Mouse (Mus musculus): ENCODE results near the gene Frmd8. TPM values are rescaled to one million over a fixed set of nuclear protein-coding genes. Genes with fewer than 3 reads are reported as not detected.

Frmd8 gene
- polyA plus RNA-seq, 2 experiments from 2014 or later = 62.6 to 85.3 TPM

DNA sequence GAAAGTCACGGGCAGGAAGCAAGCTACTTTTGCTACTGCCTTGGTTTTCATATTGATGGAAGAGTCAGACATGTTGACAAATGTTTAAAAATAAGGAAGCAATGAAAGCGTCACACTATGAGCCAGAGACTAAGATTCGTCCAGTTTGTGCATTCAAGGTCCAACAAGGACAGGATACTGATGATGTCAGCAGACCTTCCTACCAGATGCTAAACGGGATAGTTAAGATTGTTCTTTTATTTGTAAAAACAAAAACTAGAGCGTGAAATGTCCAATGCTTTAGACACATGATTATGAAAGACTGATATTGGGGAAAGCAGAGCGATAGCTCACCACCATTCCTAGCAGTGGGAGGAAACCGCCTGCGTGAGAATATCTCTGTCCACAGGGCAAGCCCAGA is 37.5 kb downstream of the Frmd8 start:
- no peak for ATAC-seq

DNA sequence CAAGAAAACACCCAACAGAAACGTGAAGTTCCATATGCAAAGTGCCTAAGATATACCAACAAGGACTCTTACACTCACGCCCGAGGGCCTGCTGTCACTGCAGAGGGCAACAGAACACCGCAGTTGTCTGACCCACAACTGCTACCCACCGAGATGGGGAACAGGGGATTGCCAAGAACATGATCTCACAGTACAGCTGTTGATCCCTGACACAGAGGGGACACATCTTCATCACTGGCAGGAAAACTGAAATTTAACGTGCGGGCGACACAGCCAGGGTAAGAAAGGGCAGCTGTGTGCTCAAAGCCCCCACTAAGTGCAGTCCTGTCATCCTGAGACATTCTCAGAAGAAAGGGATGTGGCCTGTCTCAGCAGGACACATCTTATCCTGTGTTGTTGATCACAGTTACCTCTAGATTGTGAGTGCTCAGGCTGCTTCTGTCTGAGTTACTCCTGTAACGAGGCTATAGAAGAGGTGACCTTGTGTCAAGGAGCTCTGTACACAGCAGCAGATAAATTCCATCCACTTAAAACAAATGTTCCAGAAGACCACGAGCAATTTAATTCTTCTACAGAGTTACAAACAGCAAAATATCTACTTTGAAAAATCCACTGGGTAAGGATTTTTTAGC is 38.0 kb downstream of the Frmd8 start:
- no peak for ATAC-seq

DNA sequence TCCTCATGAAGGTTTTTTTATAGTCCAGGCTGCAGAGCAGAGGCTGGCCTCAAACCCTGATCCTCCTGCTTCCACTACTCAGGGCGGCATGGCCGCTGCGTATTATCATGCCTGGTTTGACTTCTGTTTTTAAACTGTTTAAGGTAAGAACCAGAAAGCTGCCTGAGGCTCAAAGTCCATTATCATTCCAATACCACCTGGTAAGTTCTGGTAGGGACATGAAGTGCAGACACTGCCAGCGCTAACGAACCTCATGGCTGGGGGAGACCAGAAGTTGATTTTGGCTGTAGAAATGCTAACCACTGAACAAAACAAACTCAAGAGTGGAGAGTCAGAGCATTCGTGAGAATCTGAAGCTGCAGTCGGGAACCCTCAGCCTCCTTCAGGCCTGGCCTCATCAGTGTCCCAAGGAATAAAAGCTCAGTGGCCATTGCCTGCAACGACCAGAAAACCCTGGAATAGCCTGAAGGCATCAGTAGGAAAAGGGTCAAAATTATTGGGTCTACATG is 39.1 kb downstream of the Frmd8 start:
- ATAC-seq = no peak

DNA sequence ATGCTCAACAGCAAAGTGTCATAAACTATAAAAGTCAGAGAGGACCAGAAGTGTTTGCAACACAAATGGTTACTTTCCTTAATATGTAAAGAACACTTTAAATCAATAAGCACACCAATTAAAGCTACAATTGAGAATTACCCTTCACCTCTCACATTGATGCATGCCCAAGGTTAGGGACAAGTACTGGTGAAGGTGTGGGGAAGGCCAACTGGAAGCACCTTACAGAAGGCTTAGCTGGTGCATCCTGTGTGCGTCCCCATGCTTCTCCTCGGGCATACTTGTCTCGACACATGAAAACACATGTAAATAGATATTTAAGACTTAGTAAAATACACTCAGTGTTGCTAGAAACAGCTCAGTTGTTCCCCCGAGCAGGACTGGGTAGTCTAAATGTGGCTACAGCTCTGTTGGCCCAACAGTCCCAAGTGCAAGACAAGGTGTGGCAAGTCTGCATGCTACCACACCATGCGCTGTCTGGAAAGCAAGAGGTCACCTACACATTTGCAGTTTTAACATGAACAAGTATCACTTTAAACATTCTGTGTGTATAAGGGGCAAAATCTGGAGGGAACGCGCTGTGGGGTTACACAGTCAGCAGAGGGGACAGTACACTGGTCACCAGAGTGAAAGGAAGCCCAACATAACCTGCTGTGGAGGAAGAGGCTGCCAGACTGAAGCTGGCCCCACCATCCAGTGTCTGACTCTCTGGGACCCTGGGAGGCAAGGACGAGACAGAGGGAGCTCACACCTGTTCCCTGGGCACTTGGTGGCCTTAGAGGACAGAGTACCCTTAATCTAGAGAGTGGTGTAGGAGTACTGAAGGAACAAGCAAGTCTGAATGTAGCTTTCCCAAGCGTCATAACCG is 39.8 kb downstream of the Frmd8 start:
- ATAC-seq = no peak

DNA sequence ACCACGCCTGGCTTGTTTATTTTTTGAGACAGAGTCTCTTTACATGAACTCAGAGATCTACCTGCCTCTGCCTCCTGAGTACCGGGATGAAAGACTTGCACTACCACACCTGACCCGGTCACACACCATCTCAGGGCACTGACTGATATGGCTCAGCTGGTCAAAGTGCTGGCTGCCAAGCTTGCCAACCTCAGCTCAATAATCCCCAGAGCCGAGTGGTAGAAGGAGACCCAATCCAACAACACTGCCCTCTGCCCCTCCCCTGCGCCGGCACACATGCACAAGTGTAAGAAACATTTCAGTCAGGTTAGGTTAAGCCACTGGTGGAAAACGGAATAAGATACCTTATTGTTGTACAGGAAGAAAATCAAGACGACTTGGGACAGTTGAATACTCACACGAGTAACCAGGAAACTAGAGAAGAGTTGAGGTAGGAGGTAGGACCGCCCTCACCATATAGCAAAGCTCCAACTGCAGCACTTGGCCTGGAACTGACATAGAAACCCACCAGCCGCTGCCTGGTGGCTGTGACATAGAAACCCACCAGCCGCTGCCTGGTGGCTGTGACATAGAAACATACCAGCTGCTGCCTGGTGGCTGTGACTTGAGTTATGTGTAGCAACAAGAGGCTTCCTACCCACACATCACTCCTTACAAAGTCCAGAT is 40.7 kb downstream of the Frmd8 start:
- no peak for ATAC-seq

DNA sequence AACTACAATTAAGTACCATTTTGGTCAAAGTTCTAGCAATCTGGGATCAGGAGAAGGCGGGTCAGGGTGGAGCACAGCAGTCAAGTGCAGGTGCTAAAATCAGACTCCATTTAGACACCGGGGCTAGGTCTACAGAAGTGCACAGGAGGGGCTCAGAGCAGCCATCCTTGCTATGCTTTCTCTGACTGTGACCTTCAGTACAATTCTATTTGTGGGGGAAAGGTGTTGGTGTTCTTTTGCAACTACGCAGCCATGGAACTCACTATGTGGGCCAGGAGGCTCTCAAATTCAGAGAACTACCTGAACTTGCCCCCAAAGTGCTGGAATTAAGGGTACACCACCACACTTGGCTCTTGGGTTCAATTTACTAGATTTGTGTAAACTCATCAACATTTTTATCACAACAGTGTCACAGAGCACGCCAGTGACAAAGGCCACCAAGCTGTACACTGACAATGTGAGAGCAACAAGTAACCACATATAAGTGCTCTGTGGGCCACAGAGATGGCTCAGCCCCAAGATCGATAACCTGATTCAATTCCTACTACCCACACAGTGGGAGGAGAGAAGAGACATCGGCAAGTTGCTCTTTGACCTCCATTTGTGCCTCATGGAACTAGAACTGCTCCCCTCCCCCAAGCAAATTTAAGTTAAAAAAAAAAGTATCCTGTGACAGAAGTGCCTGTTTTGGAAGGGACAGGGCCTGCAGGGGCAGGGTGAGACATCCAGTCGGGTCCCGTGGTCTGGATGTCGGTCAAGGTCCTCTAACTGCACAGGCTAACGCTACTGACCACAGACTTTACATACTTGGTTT is 41.6 kb downstream of the Frmd8 start:
- ATAC-seq = no peak

DNA sequence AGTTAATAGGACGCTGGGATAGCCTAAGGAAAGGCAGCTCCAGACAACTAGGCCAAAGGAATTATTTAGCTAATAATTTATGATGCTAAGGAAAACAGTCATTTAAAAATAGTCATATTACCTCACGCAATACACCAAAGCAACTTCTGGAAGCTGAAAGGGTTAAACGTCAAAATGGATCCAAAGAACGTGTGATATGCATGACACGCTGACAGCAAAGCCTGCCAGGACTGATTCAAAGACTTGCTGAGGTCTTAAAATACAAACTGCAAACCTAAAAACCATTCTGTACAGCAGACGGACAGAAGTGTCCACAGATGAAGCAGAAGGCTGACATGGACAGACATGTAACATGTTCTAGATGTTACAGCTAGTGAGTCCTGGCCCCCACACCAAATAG is 42.7 kb downstream of the Frmd8 start:
- ATAC-seq = no peak

DNA sequence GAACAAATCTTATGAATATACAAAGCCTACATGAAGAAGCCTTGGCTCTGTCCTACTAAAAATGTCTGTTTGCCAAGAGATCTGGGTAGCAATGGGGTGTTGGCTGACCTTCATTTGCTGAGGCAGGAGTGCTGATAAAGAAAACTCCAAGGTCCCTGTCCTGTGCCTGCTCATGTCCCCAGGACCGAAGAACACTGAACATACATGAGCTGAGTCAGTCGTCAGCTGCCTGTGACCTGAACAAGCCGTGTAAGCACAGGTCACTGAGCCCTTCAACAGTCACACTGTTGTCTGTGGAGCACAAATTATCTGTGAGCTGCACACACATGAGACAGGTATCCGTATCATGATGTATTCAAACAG is 43.1 kb downstream of the Frmd8 start:
- no peak for ATAC-seq

DNA sequence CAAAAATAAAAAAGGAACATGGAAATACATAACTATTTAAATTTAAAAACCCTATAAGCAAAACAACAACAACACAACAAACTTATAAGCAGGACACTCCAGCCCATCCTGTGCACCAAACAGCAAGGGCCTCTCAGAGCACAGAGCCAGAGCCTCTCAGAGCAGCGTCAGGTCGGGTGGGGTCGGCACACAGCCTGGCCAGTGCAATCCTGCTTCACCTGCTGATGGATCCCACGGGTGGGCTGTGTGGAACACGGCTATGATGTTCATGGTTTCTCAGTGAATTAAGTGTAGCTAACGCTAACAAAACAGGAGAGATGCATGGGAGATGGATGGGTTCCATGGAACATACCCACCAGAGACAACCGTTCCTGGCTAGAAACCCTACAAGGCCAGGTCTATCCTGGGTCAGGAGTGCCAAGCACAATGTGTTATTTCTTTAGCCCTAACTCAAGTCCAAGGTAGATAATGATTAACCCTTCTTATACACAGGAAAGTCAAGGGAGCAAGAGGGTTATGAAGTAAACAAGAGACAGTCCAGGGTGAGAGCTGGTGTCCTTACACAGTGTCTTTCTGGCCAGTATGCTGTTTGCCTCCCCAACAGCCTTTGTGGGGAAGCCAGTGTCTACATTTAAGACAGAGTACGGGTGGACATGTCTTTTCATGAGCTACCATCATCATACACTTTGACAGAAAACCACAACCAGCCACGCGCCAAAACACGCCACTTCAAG is 43.7 kb downstream of the Frmd8 start:
- ATAC-seq = no peak

DNA sequence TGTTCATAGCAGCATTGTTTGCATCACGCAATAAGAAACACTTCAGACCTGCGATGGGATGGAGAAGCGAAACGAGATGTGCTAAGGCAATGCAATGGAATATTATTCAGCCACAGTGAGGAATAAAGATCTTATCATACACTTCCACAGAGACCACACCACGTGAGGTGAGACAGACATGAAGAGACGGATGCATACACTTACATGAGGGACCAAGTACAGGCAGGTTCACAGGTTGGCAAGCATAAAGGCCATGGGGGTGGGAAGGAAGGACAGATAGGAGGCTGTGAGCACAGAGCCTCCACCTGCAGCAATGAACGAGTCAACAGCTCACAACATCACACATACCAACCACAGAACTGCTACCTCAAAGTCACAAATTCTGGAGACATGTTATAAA is 44.3 kb downstream of the Frmd8 start:
- no peak for ATAC-seq

DNA sequence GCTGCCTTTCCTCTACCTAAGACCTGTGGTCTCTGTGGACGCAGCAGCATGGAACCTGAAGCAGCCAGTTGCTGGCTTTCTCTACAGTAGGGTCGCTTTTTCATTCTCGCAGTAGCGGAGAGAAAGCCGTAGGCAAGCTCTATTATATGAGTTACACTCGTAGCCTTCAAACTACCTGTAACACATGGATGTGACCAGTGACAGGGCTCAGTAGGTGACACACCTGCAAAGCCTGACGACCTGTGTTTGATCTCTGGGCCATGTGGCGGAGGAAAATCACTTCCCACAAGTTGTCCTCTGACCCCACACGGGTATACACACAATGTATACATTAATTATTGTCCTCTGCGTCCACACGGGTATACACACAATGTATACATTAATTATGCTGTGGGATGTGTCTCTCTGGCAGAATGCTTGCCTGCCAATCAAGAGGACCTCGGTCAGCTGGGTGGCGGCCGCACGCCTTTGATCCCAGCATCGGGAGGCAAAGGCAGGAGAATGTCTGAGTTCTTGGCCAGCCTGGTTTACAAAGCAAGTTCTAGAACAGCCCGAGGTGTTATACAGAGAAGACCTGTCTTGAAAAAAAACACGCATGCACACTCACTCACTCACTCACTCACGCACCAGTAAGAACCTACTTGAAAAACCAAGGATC is 45.0 kb downstream of the Frmd8 start:
- no peak for ATAC-seq

DNA sequence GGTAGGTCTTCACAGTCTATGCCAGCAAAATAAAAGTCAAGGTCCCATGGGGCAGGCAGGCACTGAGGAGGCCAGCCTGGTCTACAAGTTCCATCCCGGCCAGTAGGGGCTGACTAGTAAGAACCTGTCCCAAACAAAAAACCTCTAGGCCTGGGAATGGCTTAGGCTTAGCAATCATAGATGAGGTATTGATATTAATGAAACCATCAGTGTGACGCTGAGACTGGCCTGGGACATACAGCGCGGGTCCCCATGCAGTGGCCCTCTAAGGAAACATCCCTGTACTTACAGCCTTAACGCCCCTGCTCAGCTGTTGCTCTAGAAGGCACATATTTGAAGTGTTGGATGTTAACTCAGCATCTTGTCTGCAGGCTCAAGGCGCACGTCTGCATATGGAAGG is 46.2 kb downstream of the Frmd8 start:
- no peak for ATAC-seq

DNA sequence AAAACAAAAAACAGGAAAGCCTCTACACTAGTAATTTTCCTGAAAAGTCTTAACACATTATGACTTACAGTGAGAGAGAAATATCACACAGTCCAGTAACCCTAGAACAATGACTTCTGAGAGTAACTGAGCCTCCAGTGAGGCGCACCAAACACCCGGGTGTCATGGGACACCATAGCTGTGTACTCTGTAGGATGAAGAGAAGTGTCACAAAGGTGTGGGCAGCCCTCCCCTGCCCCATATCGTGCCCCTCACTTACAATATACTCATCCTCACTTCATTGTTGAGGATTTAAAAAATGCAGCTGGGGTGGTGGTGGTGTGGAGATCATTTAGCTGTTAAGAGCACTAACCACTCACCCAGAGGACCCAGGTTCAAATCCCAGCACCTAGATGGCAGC is 46.9 kb downstream of the Frmd8 start:
- ATAC-seq = no peak

DNA sequence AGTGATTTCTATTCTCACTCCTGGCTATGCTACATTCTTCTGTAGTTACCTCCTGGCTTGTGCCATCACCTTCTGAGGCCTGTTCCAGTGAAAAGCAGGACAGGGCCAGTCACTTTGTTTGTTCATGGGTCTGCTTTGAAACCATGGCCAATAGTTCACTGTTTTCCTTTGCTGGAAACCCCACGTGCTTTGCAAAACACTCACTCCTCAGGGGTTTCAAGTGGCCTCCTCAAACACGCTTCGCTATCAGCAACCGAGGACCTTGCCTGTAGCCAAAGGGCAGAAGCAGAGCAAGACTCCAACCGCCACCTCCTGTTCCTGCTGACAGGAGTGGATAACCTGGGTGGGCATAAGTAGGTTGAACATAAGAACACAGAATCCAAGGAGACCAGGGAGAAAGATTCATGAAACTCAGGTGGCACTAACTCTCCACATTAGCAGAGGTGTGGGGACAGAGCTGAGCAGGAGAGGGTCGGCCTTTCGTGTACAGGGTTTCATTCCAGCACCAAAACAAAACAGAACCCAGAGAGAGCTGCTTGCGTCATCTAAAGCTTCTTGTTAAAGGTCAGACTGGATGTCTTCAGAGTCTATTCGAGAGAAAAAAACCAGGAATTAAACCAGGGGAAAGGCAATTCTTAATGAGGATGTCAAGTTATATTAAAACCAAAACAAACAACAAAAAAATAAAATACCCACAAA is 47.5 kb downstream of the Frmd8 start:
- ATAC-seq = no peak

DNA sequence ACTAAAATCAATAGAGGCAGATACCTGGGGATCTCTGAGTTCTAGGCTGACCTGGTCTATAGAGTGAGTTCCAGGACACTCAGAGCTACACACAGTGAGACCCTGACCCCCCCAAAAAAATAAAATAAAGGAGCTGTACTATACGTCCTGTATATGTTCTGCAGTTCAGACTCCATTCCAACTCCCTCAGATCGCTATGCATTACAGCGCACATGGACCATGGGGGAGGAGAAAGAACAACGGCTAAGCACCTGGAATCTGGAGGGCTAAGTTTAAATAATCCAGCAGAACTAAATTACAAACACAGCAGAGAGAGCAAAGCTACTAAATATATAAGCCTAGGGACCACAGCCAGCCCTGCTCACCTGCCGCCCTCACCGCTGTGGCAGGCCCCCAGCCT is 48.0 kb downstream of the Frmd8 start:
- no peak for ATAC-seq

DNA sequence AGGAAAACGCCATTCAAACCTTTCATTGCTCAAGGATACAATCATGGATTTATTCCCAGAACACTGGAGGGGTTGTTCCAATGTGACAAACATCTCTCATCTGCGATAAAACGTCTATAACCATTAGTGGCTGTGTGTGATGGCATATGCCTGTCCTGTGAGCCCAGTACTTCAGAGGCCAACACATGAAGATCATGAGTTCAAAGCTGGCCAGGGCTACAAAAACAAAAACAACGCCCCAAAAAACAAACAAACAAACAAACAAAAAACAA is 48.4 kb downstream of the Frmd8 start:
- ATAC-seq = no peak

DNA sequence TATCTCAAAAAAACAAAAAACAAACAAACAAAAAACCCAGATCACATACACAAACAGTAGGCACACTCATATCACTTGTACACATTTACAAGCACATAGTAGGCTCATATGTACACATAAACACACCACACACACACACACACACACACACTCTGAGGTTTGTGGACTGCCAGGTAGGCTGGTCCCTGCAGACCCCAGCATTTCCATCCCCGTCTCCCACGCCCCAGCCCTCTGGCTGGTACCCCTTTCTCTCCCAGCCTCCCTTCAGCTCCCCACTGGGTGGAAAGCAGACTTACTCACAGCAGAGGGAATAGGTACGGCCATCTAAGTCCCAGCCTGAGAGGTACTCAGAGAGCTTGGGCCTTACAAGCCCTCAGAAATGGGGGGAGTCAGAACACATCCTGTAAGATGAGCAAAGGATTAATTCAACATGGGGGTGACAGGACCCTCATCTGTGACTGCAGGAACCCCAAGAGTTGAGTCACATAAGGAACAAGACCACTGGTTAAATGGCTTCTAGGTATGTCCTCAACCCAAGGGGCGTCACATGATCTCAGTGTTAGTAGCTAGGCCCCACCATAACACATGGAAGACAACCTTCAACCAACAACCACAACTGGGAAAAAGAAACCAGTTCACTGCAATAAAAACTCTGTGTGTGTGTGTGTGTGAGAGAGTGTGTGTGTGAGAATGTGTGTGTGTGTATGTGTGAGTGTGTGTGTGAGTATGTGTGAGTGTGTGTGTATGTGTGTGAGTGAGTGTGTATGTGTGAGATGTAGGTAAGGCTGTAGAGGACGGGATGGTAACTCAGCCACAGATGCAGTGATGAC is 49.0 kb downstream of the Frmd8 start:
- ATAC-seq = no peak

DNA sequence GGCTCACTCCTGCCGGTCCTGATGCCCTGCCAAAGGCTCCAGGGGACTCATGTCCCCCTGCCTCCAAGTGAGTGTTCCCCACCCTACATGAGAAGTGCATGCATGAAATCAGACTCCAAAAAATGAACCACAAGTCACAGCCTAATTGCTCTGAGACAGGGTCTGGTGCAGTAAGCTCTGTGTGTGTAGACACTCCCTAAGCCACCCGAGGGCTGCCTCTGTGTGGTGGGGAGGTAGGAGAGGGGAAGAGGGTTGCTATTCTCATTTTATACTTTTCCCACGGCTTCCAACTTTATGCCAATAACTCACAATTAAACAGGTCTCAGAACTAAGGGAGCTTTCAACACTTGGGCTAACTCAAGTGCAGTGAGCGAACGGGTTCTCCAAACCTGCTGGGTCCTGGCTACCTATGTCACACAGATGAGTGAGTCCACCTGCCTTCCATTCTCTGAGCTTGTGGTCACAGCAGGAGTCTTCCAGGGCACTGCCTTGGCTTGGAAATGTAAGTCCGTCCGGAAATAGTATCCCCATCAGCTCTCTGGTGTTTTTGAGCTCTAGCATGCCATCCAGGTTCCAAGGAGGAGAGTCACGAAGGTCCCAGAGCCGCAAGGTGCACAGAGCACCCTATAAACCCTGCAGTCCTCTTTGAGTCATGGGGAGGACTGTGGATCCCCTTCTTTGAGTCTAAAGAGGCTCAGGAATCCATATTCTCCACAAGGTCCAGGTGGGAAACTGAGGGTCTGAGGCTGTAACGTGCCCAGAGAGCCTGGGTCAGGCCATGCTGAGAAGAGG is 50.1 kb downstream of the Frmd8 start:
- ATAC-seq = no peak

DNA sequence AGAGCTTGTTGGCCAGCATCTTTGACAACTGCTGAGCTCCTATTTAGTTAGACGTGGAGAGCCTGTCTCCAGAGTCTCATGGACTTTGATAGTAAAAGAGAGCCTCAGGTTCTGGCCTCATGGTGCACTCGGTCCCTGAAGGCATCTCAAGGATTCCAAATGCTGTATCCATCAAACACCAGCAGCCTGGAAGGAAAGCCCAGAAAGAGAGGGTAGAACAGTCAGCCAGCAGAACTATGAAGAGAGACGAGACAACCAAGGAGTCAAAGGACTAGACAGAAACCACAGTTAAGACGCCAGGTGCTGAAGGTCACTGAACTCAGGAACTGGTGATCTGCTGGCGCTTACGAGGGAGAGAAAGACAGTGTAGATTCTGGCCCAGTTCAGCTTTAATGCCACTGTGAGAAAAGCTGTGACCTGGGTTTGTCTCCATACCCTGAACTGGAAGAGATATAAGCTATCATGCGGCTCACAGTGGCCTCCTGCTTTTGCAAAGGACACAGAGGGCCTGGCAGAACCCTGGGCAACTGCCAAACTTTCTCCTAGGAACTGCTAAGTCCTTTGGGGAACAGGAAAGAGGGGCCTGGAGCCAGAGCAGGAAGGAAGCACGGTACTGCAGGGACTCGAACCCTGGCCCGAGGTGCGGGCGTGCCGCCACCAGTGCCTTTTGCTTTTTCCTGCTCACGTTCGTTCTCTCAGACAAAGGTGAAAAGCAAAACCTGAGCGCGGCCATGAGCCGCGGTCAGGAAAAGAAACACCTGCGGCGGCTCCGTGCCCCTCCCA is 50.8 kb downstream of the Frmd8 start:
- no peak for ATAC-seq
